Mouse (Mus musculus): Measurements from ENCODE around the gene Btbd2.

DNA sequence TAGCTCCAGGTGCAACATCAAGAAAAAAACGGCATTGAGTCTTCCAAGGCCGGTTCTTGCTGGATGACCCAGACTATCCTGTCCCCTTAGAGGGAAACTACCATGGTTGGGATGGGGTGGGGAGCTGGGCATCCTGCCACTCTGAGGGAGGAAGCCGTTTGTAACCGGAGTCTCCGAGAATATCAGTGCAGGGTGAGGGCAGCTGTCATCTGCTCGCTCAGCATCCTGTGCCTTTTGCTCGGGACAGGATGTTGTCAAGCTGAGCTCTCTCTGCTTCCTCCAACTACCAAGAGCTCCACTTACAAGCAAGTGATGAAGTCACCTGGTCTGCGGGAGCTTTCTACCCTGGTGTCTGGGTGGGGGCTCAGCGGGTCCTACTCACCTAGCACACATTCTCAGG, 38.7 kb downstream of the Btbd2 start:
- TF ChIP-seq CTCF (IDR thresholded peaks at IDR 0.05; ENCODE audit: control insufficient read depth, insufficient read depth, low read length) (no peak), POLR2A (IDR thresholded peaks at IDR 0.05; ENCODE audit: borderline replicate concordance, control insufficient read depth, low read depth, low read length) (no peak)

All from bone marrow, adult 2 months (tissue).